Mouse (Mus musculus): ENCODE data around the gene Rimbp3. TPM values are rescaled to one million over a fixed set of nuclear protein-coding genes. Genes with fewer than 3 reads are reported as not detected.
"Not testable (repeated sequence)": the region's sequence is repeated elsewhere in the genome, so short reads cannot be mapped to it uniquely, and the experiment has no call there.

Rimbp3 gene
- polyA plus RNA-seq, 1 experiment from 2014 or later, result 1.2 TPM

- ATAC-seq, result peak; percentile 5; the same call in 1 of the 2 replicates
- Histone ChIP-seq H3K9ac (ENCODE audit: low read length) (peak overlapping the region; percentile 70), H3K4me1 (ENCODE audit: control insufficient read depth, insufficient read depth, low read length) (peaks cover 10% of the 10 kb centered on the region; the same call in 1 of the 2 replicates), H3K27me3 (replicated peaks; ENCODE audit: control insufficient read depth, insufficient read depth, low read length) (no peaks in the 10 kb centered on the region), H3K27ac (ENCODE audit: low read depth, low read length) (peak overlapping the region; percentile 92), H3K4me3 (ENCODE audit: low read depth, low read length) (peak overlapping the region; percentile 52), H3K4me2 (ENCODE audit: low read length) (peak overlapping the region; percentile 97), H3K36me3 (ENCODE audit: control insufficient read depth, insufficient read depth, low read length) (no peaks in the 10 kb centered on the region), H3K9me3 (replicated peaks; ENCODE audit: control insufficient read depth, low read length) (no peaks in the 10 kb centered on the region)
- WGBS, result 2% methylated on average over 37 of the region's 37 CpGs
- no peak for DNase-seq (ENCODE audit: low spot score)
Measured at GRCm38 (mm10) chr16:17209404-17209960, 1.1 kb downstream of the Rimbp3 start.

DNA sequence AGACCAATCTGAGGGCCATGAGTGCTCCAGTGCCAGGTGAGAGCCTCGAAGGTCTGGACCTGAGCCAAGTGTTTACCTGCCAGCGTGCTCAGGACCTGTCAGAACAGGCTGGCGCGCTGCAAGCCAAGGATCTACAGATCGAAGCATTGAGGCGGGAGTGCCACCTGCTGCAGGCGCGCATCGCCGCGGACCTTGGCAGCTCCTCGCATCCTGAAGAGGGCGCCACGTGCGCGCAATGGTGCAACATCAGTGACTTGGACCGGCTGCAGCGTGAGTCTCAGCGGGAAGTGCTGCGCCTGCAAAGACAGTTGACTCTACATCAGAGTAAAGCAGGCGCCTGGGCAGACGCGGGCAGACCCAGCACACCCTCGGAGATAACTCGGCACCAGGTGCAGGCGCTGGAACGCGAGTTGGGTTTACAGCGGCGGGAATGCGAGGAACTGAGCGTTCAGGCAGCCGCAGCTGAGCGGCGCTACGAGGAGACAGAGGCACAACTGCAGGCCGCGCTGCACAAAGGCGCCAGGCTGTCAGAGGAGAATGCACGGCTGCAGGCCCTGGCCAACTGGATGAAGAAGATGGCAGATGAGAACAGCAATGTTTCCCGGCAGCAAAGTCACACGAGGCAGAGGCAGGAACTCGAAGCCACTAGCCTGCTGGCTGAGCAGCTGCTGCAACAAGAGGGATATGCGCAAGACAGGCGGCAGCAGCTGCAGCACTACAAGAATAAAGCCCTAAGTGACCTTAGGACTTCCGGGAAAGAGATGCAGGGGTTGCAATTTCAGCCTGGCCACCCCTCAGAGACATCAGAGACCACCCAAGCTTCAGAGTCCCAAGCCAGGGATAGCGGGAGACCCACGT lies 1.8 kb downstream of the Rimbp3 start:
- WGBS, result 8% methylated on average over 48 of the region's 48 CpGs
- Histone ChIP-seq H3K9me3 (replicated peaks; ENCODE audit: control insufficient read depth, low read length) (no peaks in the 10 kb centered on the region), H3K36me3 (ENCODE audit: control insufficient read depth, insufficient read depth, low read length) (no peaks in the 10 kb centered on the region), H3K4me3 (ENCODE audit: low read depth, low read length) (peak overlapping the region; percentile 52), H3K27me3 (replicated peaks; ENCODE audit: control insufficient read depth, insufficient read depth, low read length) (no peaks in the 10 kb centered on the region), H3K9ac (ENCODE audit: low read length) (peak overlapping the region; percentile 70), H3K4me1 (ENCODE audit: control insufficient read depth, insufficient read depth, low read length) (peaks cover 10% of the 10 kb centered on the region; the same call in 1 of the 2 replicates), H3K4me2 (ENCODE audit: low read length) (peak overlapping the region; percentile 97), H3K27ac (ENCODE audit: low read depth, low read length) (peak overlapping the region; percentile 92; the same call in 1 of the 2 replicates)
- peak; percentile 94 for DNase-seq (ENCODE audit: low spot score)
- peak; percentile 76 for ATAC-seq

- Histone ChIP-seq H3K4me2 (ENCODE audit: low read length) (no peak overlapping the region), H3K9me3 (replicated peaks; ENCODE audit: control insufficient read depth, low read length) (no peaks in the 10 kb centered on the region), H3K36me3 (ENCODE audit: control insufficient read depth, insufficient read depth, low read length) (no peaks in the 10 kb centered on the region), H3K27ac (ENCODE audit: low read depth, low read length) (no peak overlapping the region), H3K27me3 (replicated peaks; ENCODE audit: control insufficient read depth, insufficient read depth, low read length) (no peaks in the 10 kb centered on the region), H3K4me1 (ENCODE audit: control insufficient read depth, insufficient read depth, low read length) (no peaks in the 10 kb centered on the region), H3K9ac (ENCODE audit: low read length) (no peak overlapping the region), H3K4me3 (ENCODE audit: low read depth, low read length) (no peak overlapping the region)
- ATAC-seq, result no peak
- 67% methylated on average over 8 of the region's 8 CpGs for WGBS
- no peak for DNase-seq (ENCODE audit: low spot score)
Measured at GRCm38 (mm10) chr16:17216934-17217633, 8.7 kb downstream of the Rimbp3 start.

GRCm38 (mm10) chr16:17220127-17220733 lies 11.8 kb downstream of the Rimbp3 start:
- H3K9me3 ChIP-seq (replicated peaks; ENCODE audit: control insufficient read depth, low read length), result no peaks in the 10 kb centered on the region
- no peak overlapping the region for H3K27ac ChIP-seq (ENCODE audit: low read depth, low read length)
- WGBS, result 43% methylated on average over 7 of the region's 7 CpGs

GRCm38 (mm10) chr16:17222197-17222596 lies 13.8 kb downstream of the Rimbp3 start:
- H3K4me2 ChIP-seq (ENCODE audit: low read length), result no peak overlapping the region
- no peak overlapping the region for H3K4me3 ChIP-seq (ENCODE audit: low read depth, low read length)
- H3K27ac ChIP-seq (ENCODE audit: low read depth, low read length), result no peak overlapping the region
- DNase-seq (ENCODE audit: low spot score), result peak; percentile 78
- H3K36me3 ChIP-seq (ENCODE audit: control insufficient read depth, insufficient read depth, low read length), result no peaks in the 10 kb centered on the region
- peak; percentile 100 for ATAC-seq
- H3K9me3 ChIP-seq (replicated peaks; ENCODE audit: control insufficient read depth, low read length), result no peaks in the 10 kb centered on the region
- 48% methylated on average over 25 of the region's 25 CpGs for WGBS
- no peak overlapping the region for H3K9ac ChIP-seq (ENCODE audit: low read length)
- H3K4me1 ChIP-seq (ENCODE audit: control insufficient read depth, insufficient read depth, low read length), result no peaks in the 10 kb centered on the region
- no peaks in the 10 kb centered on the region for H3K27me3 ChIP-seq (replicated peaks; ENCODE audit: control insufficient read depth, insufficient read depth, low read length)

More at GRCm38 (mm10) chr16:17220127-17220733, 11.8 kb downstream of the Rimbp3 start:
- H3K4me3 ChIP-seq (ENCODE audit: low read depth, low read length), result no peak overlapping the region
- DNase-seq (ENCODE audit: low spot score) (no peak), ATAC-seq (no peak)
- no peak overlapping the region for H3K9ac ChIP-seq (ENCODE audit: low read length)
- no peaks in the 10 kb centered on the region for H3K36me3 ChIP-seq (ENCODE audit: control insufficient read depth, insufficient read depth, low read length)
- H3K4me1 ChIP-seq (ENCODE audit: control insufficient read depth, insufficient read depth, low read length), result no peaks in the 10 kb centered on the region
- no peak overlapping the region for H3K4me2 ChIP-seq (ENCODE audit: low read length)
- no peaks in the 10 kb centered on the region for H3K27me3 ChIP-seq (replicated peaks; ENCODE audit: control insufficient read depth, insufficient read depth, low read length)

DNA sequence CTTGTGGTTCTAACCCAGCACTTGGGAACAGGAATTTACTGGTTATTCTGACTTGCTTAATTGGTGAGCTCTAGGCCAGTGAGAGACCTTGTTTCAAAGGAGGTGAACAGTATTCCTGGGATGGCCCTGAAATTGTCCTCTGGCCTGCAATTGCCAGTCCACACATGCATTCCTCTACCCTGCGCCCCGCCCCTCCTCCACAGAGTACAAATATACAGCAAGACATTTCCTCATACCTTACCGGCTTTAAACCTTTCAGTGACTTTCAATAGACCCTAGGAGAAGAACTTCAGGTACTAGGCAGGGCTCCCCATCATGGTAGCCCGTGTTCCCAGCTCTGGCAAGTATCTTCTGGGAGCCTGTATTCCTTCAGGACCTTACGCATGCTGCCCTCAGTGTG lies 17.2 kb downstream of the Rimbp3 start:
- no peak overlapping the region for H3K27ac ChIP-seq (ENCODE audit: low read depth, low read length)
- no peaks in the 10 kb centered on the region for H3K27me3 ChIP-seq (replicated peaks; ENCODE audit: control insufficient read depth, insufficient read depth, low read length)
- no peaks in the 10 kb centered on the region for H3K36me3 ChIP-seq (ENCODE audit: control insufficient read depth, insufficient read depth, low read length)
- WGBS, result 89% methylated on average over 5 of the region's 5 CpGs
- DNase-seq (ENCODE audit: low spot score), result no peak
- H3K4me2 ChIP-seq (ENCODE audit: low read length), result no peak overlapping the region
- no peak overlapping the region for H3K4me3 ChIP-seq (ENCODE audit: low read depth, low read length)
- no peaks in the 10 kb centered on the region for H3K4me1 ChIP-seq (ENCODE audit: control insufficient read depth, insufficient read depth, low read length)
- ATAC-seq, result no peak
- no peaks in the 10 kb centered on the region for H3K9me3 ChIP-seq (replicated peaks; ENCODE audit: control insufficient read depth, low read length)
- no peak overlapping the region for H3K9ac ChIP-seq (ENCODE audit: low read length)

- DNase-seq (ENCODE audit: low spot score) (no peak), ATAC-seq (no peak)
- H3K4me2 ChIP-seq (ENCODE audit: low read length), result no peak overlapping the region
- H3K4me3 ChIP-seq (ENCODE audit: low read depth, low read length), result no peak overlapping the region
- no peaks in the 10 kb centered on the region for H3K36me3 ChIP-seq (ENCODE audit: control insufficient read depth, insufficient read depth, low read length)
- no peaks in the 10 kb centered on the region for H3K27me3 ChIP-seq (replicated peaks; ENCODE audit: control insufficient read depth, insufficient read depth, low read length)
- H3K9ac ChIP-seq (ENCODE audit: low read length), result no peak overlapping the region
- no peaks in the 10 kb centered on the region for H3K4me1 ChIP-seq (ENCODE audit: control insufficient read depth, insufficient read depth, low read length)
- no peak overlapping the region for H3K27ac ChIP-seq (ENCODE audit: low read depth, low read length)
- no peaks in the 10 kb centered on the region for H3K9me3 ChIP-seq (replicated peaks; ENCODE audit: control insufficient read depth, low read length)
Measured at GRCm38 (mm10) chr16:17226496-17226895, 18.1 kb downstream of the Rimbp3 start.

DNA sequence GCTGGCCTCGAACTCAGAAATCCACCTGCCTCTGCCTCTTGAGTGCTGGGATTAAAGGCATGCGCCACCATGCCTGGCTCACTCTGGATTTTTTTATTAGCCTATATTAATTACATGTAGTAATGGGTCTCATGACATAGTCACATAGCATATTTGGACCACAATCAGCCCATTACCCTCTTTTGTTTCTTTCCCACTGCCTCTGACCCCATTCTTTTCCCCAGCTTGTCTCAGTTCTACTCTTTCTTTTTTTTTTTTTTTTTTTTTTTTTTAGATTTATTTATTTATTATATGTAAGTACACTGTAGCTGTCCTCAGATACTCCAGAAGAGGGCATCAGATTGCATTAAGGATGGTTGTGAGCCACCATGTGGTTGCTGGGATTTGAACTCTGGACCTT lies 23.1 kb downstream of the Rimbp3 start:
- not testable (repeated sequence) for H3K36me3 ChIP-seq (ENCODE audit: control insufficient read depth, insufficient read depth, low read length); H3K9ac ChIP-seq (ENCODE audit: low read length); DNase-seq (ENCODE audit: low spot score); H3K27me3 ChIP-seq (replicated peaks; ENCODE audit: control insufficient read depth, insufficient read depth, low read length); H3K4me3 ChIP-seq (ENCODE audit: low read depth, low read length); H3K9me3 ChIP-seq (replicated peaks; ENCODE audit: control insufficient read depth, low read length); ATAC-seq; H3K4me2 ChIP-seq (ENCODE audit: low read length); H3K27ac ChIP-seq (ENCODE audit: low read depth, low read length)
- peaks cover 18% of the 10 kb centered on the region for H3K4me1 ChIP-seq (ENCODE audit: control insufficient read depth, insufficient read depth, low read length)
- 90% methylated on average over 2 of the region's 2 CpGs for WGBS

Data from forebrain, embryonic 14.5 days (tissue).